Mouse (Mus musculus) forebrain, embryonic 12.5 days (tissue): Measurements from ENCODE around the gene Dcdc2a. TPM values are rescaled to one million over a fixed set of nuclear protein-coding genes. Genes with fewer than 3 reads are reported as not detected.

Experiments used
- ATAC-seq: fragments of 200-750 bp; cut with Nextera tagmentation; 2 replicates; pipeline ENCODE4 v1.8.0; 2017; ENCODE audit warnings: moderate TSS enrichment; ENCODE audit not compliant: low FRiP score
- H3K27ac ChIP-seq: fragments of 300-500 bp; sonication (generic); 2 replicates; pipeline ENCODE4 v1.5.1; 2016; ENCODE audit warnings: mild to moderate bottlenecking
- H3K27me3 ChIP-seq: fragments of 300-500 bp; sonication (generic); 2 replicates; pipeline ENCODE4 v1.6.1; 2016; ENCODE audit warnings: mild to moderate bottlenecking
- H3K36me3 ChIP-seq: fragments of 300-500 bp; sonication (generic); replicated peaks from 2 replicates; pipeline ENCODE4 v1.6.1; 2016; ENCODE audit warnings: mild to moderate bottlenecking
- H3K4me1 ChIP-seq: fragments of 300-500 bp; sonication (generic); 2 replicates; pipeline ENCODE4 v1.6.1; 2016
- H3K4me2 ChIP-seq: fragments of 300-500 bp; sonication (generic); 2 replicates; pipeline ENCODE4 v1.6.1; 2016; ENCODE audit warnings: mild to moderate bottlenecking, moderate library complexity
- H3K4me3 ChIP-seq: fragments of 300-500 bp; sonication (generic); replicated peaks from 2 replicates; pipeline ENCODE4 v1.5.1; 2016; ENCODE audit warnings: mild to moderate bottlenecking
- H3K9ac ChIP-seq: fragments of 300-500 bp; sonication (generic); 2 replicates; pipeline ENCODE4 v1.6.1; 2016; ENCODE audit warnings: mild to moderate bottlenecking
- H3K9me3 ChIP-seq: fragments of 300-500 bp; sonication (generic); 2 replicates; pipeline ENCODE4 v1.6.1; 2016
- WGBS: fragments of 180-500 bp; shearing (Covaris S2); methylation state at CpG from one replicate; pipeline ENCODE4 v1.1.7; 2016; 5-methylcytosine and 5-hydroxymethylcytosine counted together
- polyA plus RNA-seq: library from polyadenylated mRNA; unstranded; fragments of >200 nt; fragmentation: Nextera tagmentation; extraction: Ambion mirVana; gene quantifications from 2 replicates; pipeline ENCODE4 v1.2.1, GENCODE M21; 2016

The Dcdc2a gene
- polyA plus RNA-seq, 1 experiment from 2014 or later, result 1.9 TPM

GRCm38 (mm10) chr13:25144093-25144492 is 88.3 kb downstream of the Dcdc2a start:
- Histone ChIP-seq H3K27me3 (no peaks in the 10 kb centered on the region), H3K4me3 (no peak overlapping the region), H3K27ac (no peak overlapping the region), H3K36me3 (no peaks in the 10 kb centered on the region), H3K9me3 (no peaks in the 10 kb centered on the region), H3K4me2 (no peak overlapping the region), H3K4me1 (no peaks in the 10 kb centered on the region; the same call in 1 of the 2 replicates), H3K9ac (no peak overlapping the region)
- ATAC-seq, result no peak
- 72% methylated on average over 2 of the region's 2 CpGs for WGBS

DNA sequence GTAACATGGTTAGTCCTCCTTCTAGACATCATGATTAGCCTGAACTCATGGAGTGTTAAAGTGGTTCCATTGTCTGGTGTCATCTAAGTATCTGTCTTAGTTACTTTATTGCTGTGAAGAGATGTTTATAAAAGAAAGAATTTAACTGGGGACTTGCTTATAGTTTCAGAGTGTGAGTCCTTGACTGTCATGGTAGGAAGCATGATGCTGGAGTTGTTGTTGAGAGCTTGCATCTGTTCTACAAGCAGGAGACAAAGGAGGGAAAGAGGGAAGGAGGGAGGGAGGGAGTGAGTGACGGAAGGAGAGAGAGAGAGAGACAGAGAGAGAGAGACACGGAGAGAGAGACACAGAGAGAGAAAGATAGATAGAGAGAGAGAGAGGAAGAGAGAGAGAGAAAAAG is 90.4 kb downstream of the Dcdc2a start:
- Histone ChIP-seq H3K27me3 (no peaks in the 10 kb centered on the region), H3K4me2 (no peak overlapping the region), H3K9me3 (no peaks in the 10 kb centered on the region), H3K27ac (no peak overlapping the region), H3K36me3 (no peaks in the 10 kb centered on the region), H3K4me3 (no peak overlapping the region), H3K4me1 (peaks cover 4% of the 10 kb centered on the region), H3K9ac (no peak overlapping the region)
- ATAC-seq, result no peak
- WGBS, result 86% methylated on average over 2 of the region's 2 CpGs

GRCm38 (mm10) chr13:25150154-25150781 is 94.5 kb downstream of the Dcdc2a start:
- Histone ChIP-seq H3K9me3 (no peaks in the 10 kb centered on the region), H3K9ac (no peak overlapping the region), H3K27me3 (no peaks in the 10 kb centered on the region), H3K36me3 (no peaks in the 10 kb centered on the region), H3K4me2 (no peak overlapping the region), H3K4me1 (peaks cover 4% of the 10 kb centered on the region), H3K4me3 (no peak overlapping the region), H3K27ac (no peak overlapping the region)
- WGBS, result 22% methylated on average over 17 of the region's 17 CpGs
- ATAC-seq, result peak; percentile 60; the same call in 1 of the 2 replicates

GRCm38 (mm10) chr13:25150861-25151260 is 95.1 kb downstream of the Dcdc2a start:
- H3K4me2 ChIP-seq, result no peak overlapping the region
- H3K4me3 ChIP-seq, result no peak overlapping the region
- H3K27ac ChIP-seq, result no peak overlapping the region
- H3K27me3 ChIP-seq, result no peaks in the 10 kb centered on the region
- H3K36me3 ChIP-seq, result no peaks in the 10 kb centered on the region
- H3K9me3 ChIP-seq, result no peaks in the 10 kb centered on the region
- 22% methylated on average over 4 of the region's 4 CpGs for WGBS
- no peak for ATAC-seq
- H3K4me1 ChIP-seq, result peaks cover 4% of the 10 kb centered on the region
- no peak overlapping the region for H3K9ac ChIP-seq

- no peak overlapping the region for H3K4me2 ChIP-seq
- H3K4me3 ChIP-seq, result no peak overlapping the region
- H3K27ac ChIP-seq, result no peak overlapping the region
- no peaks in the 10 kb centered on the region for H3K9me3 ChIP-seq
- peaks cover 3% of the 10 kb centered on the region; the same call in 1 of the 2 replicates for H3K27me3 ChIP-seq
- WGBS, result 72% methylated on average over 2 of the region's 2 CpGs
- H3K36me3 ChIP-seq, result no peaks in the 10 kb centered on the region
- ATAC-seq, result no peak
- no peak overlapping the region for H3K9ac ChIP-seq
- H3K4me1 ChIP-seq, result no peaks in the 10 kb centered on the region; the same call in 1 of the 2 replicates
Measured at GRCm38 (mm10) chr13:25159917-25160316, 104.1 kb downstream of the Dcdc2a start.

DNA sequence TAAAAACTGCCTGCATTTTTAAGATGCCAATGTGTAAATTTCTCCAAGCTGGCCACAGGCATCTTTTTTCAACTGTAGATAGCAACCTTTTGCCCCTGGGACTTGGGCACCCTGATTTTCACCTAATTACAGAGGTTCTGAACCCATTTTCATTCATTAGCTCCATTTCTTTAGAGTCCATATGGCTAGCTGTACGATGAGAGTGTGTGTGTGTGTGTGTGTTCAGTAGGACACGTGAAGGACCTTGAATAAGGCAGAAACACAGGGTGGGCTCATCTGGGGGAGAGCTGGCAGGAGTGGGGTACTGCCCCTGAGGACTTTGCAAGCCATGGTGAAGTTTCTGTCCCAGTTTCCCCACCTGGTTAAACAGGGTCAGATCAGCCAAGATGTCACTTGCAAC is 105.0 kb downstream of the Dcdc2a start:
- Histone ChIP-seq H3K9ac (no peak overlapping the region), H3K27ac (no peak overlapping the region), H3K9me3 (no peaks in the 10 kb centered on the region), H3K4me1 (no peaks in the 10 kb centered on the region; the same call in 1 of the 2 replicates), H3K36me3 (no peaks in the 10 kb centered on the region), H3K27me3 (peaks cover 3% of the 10 kb centered on the region; the same call in 1 of the 2 replicates), H3K4me2 (no peak overlapping the region), H3K4me3 (no peak overlapping the region)
- 46% methylated on average over 2 of the region's 2 CpGs for WGBS
- ATAC-seq, result no peak

DNA sequence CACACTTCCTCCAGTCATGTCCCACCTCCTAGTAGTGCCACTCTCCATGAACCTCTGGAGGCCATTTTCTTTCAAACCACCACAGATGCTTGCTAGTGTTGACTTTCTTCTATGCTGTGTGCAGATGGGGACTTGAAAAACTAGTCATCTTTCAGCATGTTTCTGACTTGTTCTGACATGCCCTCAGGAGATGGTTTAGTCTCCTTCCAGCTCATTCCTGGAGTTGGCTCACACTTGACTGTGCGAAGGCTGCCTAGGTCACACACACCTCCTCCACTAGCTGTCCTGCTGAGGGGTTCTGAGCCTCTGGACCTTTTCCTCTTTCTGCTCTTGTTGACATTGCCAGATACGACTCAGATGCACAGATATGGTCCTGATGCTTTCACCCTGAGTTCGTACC is 106.8 kb downstream of the Dcdc2a start:
- Histone ChIP-seq H3K4me1 (peaks cover 2% of the 10 kb centered on the region; the same call in 1 of the 2 replicates), H3K36me3 (no peaks in the 10 kb centered on the region), H3K4me2 (no peak overlapping the region), H3K9me3 (no peaks in the 10 kb centered on the region), H3K27me3 (peaks cover under 1% of the 10 kb centered on the region; the same call in 1 of the 2 replicates), H3K4me3 (no peak overlapping the region), H3K27ac (no peak overlapping the region), H3K9ac (no peak overlapping the region)
- WGBS, result 87% methylated on average over 3 of the region's 3 CpGs
- no peak for ATAC-seq

- no peak overlapping the region for H3K9ac ChIP-seq
- H3K27me3 ChIP-seq, result no peaks in the 10 kb centered on the region
- H3K9me3 ChIP-seq, result no peaks in the 10 kb centered on the region
- WGBS, result 83% methylated on average over 3 of the region's 3 CpGs
- H3K27ac ChIP-seq, result no peak overlapping the region
- H3K36me3 ChIP-seq, result no peaks in the 10 kb centered on the region
- H3K4me2 ChIP-seq, result no peak overlapping the region
- H3K4me1 ChIP-seq, result 0 out of 2 replicates have a peak, but pooled peaks cover 3% of the 10 kb centered on the region
- no peak overlapping the region for H3K4me3 ChIP-seq
- ATAC-seq, result no peak
Measured at GRCm38 (mm10) chr13:25168891-25169290, 113.1 kb downstream of the Dcdc2a start.

- H3K27me3 ChIP-seq, result no peaks in the 10 kb centered on the region
- no peak for ATAC-seq
Measured at GRCm38 (mm10) chr13:25177835-25178234, 122.0 kb downstream of the Dcdc2a start.

DNA sequence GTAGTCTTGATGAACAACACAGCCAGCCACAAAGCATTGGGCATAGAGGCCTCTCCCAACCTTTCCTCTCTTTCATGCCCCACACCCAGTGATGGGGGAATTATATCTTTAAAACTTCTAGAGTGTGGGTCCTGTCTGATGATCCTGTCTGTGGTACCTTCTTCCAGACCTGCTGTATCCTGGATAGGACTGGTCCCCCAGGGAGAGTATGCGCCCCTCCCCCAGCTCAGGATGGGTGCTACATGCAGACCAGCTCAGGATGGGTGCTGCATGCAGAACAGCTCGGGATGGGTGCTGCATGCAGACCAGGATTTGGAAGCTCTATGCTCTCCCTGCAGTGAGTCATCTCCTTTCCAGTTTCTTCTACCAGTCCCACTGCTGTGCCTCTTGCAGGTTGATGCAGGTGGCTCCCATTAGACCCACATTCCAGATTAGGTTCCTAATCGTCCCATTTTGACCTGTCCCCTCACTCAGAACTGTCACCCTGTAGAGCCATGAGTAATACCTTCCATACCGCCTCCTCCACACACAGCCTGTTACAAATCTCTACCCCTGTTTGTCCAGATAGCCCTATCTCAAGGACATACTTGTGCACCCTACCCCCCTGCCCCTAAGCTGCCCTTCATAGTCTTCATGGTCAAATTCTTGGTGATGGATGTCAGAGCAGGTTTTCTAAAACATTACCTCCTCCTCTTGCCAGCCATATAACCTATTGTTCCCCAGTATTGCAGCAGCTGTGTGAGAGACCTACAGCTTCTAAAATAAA is 122.6 kb downstream of the Dcdc2a start:
- no peaks in the 10 kb centered on the region for H3K4me1 ChIP-seq
- ATAC-seq, result no peak
- no peaks in the 10 kb centered on the region for H3K9me3 ChIP-seq
- WGBS, result 83% methylated on average over 4 of the region's 4 CpGs
- H3K27ac ChIP-seq, result no peak overlapping the region
- H3K27me3 ChIP-seq, result no peaks in the 10 kb centered on the region
- H3K9ac ChIP-seq, result no peak overlapping the region
- no peak overlapping the region for H3K4me3 ChIP-seq
- H3K4me2 ChIP-seq, result no peak overlapping the region
- no peaks in the 10 kb centered on the region for H3K36me3 ChIP-seq

More at GRCm38 (mm10) chr13:25177835-25178234, 122.0 kb downstream of the Dcdc2a start:
- H3K4me2 ChIP-seq, result no peak overlapping the region
- no peak overlapping the region for H3K4me3 ChIP-seq
- no peaks in the 10 kb centered on the region for H3K4me1 ChIP-seq
- no peak overlapping the region for H3K9ac ChIP-seq
- no peaks in the 10 kb centered on the region for H3K36me3 ChIP-seq
- H3K9me3 ChIP-seq, result no peaks in the 10 kb centered on the region
- H3K27ac ChIP-seq, result no peak overlapping the region
- WGBS, result 76% methylated on average over 1 of the region's 1 CpGs

DNA sequence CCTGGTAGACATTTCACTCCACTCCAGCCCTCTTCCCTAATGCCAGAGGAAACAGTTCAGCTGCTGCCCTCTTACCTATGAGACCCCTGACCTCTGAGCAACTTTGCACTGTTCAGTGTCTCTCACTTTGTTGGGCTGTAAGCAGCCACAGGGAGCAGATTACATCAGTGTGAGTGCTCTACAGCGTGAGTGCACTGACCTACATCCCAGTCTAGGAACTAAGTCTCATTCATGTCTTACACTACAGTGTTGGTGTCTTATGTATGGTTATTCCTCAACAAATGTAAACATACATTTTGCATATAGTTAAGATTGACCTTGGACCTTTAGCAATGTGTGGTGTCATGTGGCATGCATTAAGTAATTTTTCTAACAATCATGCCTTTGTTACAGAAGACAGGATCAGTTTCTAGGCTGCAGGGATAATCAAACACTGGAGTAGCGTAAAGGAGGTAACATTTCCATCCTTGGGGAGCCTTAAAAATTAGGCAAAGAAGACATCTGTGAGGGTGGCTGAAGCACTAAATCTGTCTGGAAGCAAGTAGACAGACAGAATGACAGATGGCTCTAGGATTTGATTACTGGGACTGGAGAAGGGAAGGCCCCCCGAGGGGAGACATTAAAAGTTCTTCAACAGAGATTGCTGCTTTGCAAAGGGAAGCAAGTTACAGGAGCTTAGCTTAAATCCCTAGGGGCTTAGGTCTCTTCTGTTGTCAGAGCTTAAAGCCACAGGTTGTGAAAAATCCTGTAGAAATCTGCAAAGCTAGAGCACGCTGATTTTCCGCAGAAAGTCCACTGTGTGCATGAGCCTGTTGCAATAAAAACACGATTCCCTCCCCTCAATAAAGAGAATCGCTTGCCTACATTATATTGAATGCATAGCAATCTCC is 130.9 kb downstream of the Dcdc2a start:
- Histone ChIP-seq H3K4me2 (peak overlapping the region; percentile 33), H3K4me1 (peaks cover 17% of the 10 kb centered on the region), H3K36me3 (no peaks in the 10 kb centered on the region), H3K4me3 (no peak overlapping the region), H3K9me3 (no peaks in the 10 kb centered on the region), H3K27ac (0 out of 2 replicates have a peak overlapping the region, but pooled peaks have one; percentile 13), H3K9ac (no peak overlapping the region), H3K27me3 (no peaks in the 10 kb centered on the region)
- 14% methylated on average over 7 of the region's 7 CpGs for WGBS
- peak; percentile 39; the same call in 1 of the 2 replicates for ATAC-seq

DNA sequence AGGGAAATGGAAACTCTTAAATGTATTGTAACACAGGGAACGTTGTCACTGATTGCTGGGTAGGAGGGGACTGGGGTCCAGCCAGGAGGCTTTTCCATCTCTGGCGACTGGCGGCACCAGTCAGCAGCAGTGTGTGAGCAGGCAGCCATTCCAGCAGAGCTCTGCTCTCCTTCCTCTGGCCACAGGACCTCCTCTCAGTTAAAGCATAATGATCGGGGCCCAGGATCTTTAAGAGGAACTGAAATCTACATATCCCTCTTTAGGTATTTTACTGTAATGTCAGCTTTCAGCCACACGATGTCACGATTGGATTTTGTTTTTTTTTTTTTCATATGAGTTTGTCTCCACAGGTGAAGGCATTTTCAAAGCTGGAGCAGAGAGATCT is 131.5 kb downstream of the Dcdc2a start:
- Histone ChIP-seq H3K27me3 (no peaks in the 10 kb centered on the region), H3K36me3 (no peaks in the 10 kb centered on the region), H3K4me3 (no peak overlapping the region), H3K4me1 (peaks cover 17% of the 10 kb centered on the region), H3K4me2 (peak overlapping the region; percentile 33), H3K9ac (no peak overlapping the region), H3K27ac (0 out of 2 replicates have a peak overlapping the region, but pooled peaks have one; percentile 13), H3K9me3 (no peaks in the 10 kb centered on the region)
- 7% methylated on average over 6 of the region's 6 CpGs for WGBS
- 0 out of 2 replicates have a peak, but pooled peaks have one; percentile 53 for ATAC-seq
